In genomic region chr5:16252738-16253513, GRCm38 (mm10) we compare ENCODE assay signal across 12 mouse cellular contexts.
"Had no signal": no experiment of that assay in that cellular context is flagged by ENCODE, and none has a peak within 500 bp of the region (broad histone marks: within the 10 kb centered on the region; RNA-seq: fewer than 3 reads in every experiment).

No protein-coding gene starts in this region.

- H3K4me1 ChIP-seq: limb, embryonic 13.5 days; stomach, embryonic 15.5 days had no signal

- H3K9ac ChIP-seq: limb, embryonic 13.5 days; liver, embryonic 14.5 days; stomach, embryonic 15.5 days had no signal

- H3K36me3 ChIP-seq: stomach, embryonic 15.5 days had no signal

- H3K4me3 ChIP-seq: limb, embryonic 13.5 days; stomach, embryonic 15.5 days had no signal

- H3K4me2 ChIP-seq: limb, embryonic 13.5 days; stomach, embryonic 15.5 days had no signal

- H3K27ac ChIP-seq: limb, embryonic 13.5 days; liver, embryonic 14.5 days; stomach, embryonic 15.5 days had no signal

- H3K9me3 ChIP-seq: limb, embryonic 13.5 days; stomach, embryonic 15.5 days had no signal

- DNase-seq: kidney, adult 18-20 months; kidney, postnatal 10 days; kidney, postnatal 4 days; left cerebral cortex, postnatal 4 days; lung, adult 18-20 months; midbrain, embryonic 14.5 days; right cerebral cortex, postnatal 14 days; thymus, adult 2 months; thymus, postnatal 25 days had no signal

- H3K27me3 ChIP-seq: limb, embryonic 13.5 days; stomach, embryonic 15.5 days had no signal
